In the genomic region with DNA sequence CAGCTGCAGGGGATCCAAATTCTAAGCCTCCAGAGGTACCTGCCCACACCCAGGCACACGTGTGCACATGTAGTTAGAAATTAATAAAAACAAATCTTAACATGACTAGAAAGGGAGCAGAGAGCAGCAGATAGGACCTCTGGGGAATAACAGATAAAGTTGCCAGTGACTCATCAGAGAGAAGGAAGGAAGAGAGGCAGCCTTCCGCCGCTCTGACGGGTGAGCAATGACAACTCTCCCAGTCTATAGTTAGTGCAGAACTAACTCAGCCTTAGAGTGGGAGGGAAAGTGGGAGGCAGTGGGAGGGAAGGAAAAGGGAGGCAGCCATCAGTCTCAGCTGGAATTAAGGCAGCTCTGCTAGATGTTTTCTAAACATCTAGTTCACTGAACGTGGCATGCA, we compare ENCODE assay signal across 11 mouse cellular contexts. TPM values are rescaled to one million over a fixed set of nuclear protein-coding genes. Genes with fewer than 3 reads are reported as not detected.
A peak's percentile ranks its signal among the peaks of the same experiment; 100 is the strongest.
DNase-seq lines count a peak whose midpoint lies in the region; ATAC-seq and TF ChIP-seq lines count a peak whose summit lies in the region.
"Had no signal": no experiment of that assay in that cellular context is flagged by ENCODE, and none has a peak within 500 bp of the region (broad histone marks: within the 10 kb centered on the region; RNA-seq: fewer than 3 reads in every experiment).

No protein-coding gene starts in this region.

- H3K36me3 ChIP-seq in kidney, postnatal 0 days (ENCODE audit: insufficient read depth, low read length), result no peaks in the 10 kb centered on the region
- H3K36me3 ChIP-seq in MEL (ENCODE audit: control insufficient read depth in 1 of 2, insufficient read depth in 2 of 2, low read length in 2 of 2), result no peaks in the 10 kb centered on the region
- no peaks in the 10 kb centered on the region for H3K36me3 ChIP-seq in liver, embryonic 13.5 days
- H3K36me3 ChIP-seq in limb, embryonic 10.5 days, result no peaks in the 10 kb centered on the region
- H3K36me3 ChIP-seq: neural tube, embryonic 13.5 days had no signal

- H3K27ac ChIP-seq in kidney, postnatal 0 days, result no peak overlapping the region
- H3K27ac ChIP-seq in MEL (ENCODE audit: control insufficient read depth, low read depth, low read length), result no peak overlapping the region
- H3K27ac ChIP-seq in liver, embryonic 13.5 days, result peak overlapping the region; percentile 85
- H3K27ac ChIP-seq in limb, embryonic 10.5 days, result no peak overlapping the region
- H3K27ac ChIP-seq: forebrain, embryonic 13.5 days; neural tube, embryonic 13.5 days had no signal

- no peak for TF ChIP-seq RAD21 in MEL (IDR thresholded peaks at IDR 0.05; ENCODE audit: low read depth, low read length)

- peak; percentile 51 for DNase-seq in kidney, postnatal 0 days (ENCODE audit: low spot score)
- DNase-seq in kidney, adult 9 months, result no peak
- peak; percentile 41 for DNase-seq in MEL (ENCODE audit: low read depth, low spot score)
- DNase-seq in c-Kit-positive CD71-negative TER-119-negative erythroid progenitor cells, embryonic 14.5 days (ENCODE audit: low read depth), result peak; percentile 40
- peak; percentile 48 for DNase-seq in liver, embryonic 13.5 days
- DNase-seq in limb, embryonic 10.5 days (ENCODE audit: low spot score), result no peak
- DNase-seq in spleen, postnatal 4 days (ENCODE audit: low spot score in 2 of 2), result no peak
- no peak for DNase-seq in testis, postnatal 14 days (ENCODE audit: low spot score)
- DNase-seq: cerebellum, postnatal 36 days had no signal

- no peak for TF ChIP-seq POLR2A in MEL (IDR thresholded peaks at IDR 0.05; ENCODE audit: control insufficient read depth in 1 of 2, insufficient read depth in 1 of 2, low read depth in 1 of 2, low read length in 2 of 2, poor library complexity in 1 of 2)

- H3K27me3 ChIP-seq in kidney, postnatal 0 days (ENCODE audit: insufficient read depth, low read length), result no peaks in the 10 kb centered on the region
- H3K27me3 ChIP-seq in MEL (ENCODE audit: control insufficient read depth in 1 of 2, insufficient read depth in 2 of 2, low read length in 2 of 2), result no peaks in the 10 kb centered on the region
- H3K27me3 ChIP-seq in liver, embryonic 13.5 days, result no peaks in the 10 kb centered on the region
- no peaks in the 10 kb centered on the region for H3K27me3 ChIP-seq in limb, embryonic 10.5 days (ENCODE audit: low read depth, poor library complexity, severe bottlenecking)
- H3K27me3 ChIP-seq: forebrain, embryonic 13.5 days; neural tube, embryonic 13.5 days had no signal

- no peaks in the 10 kb centered on the region for H3K79me2 ChIP-seq in MEL (ENCODE audit: control insufficient read depth, insufficient read depth, low read length, poor library complexity)

- H3K4me3 ChIP-seq in kidney, postnatal 0 days (replicated peaks; ENCODE audit: low read depth, low read length), result no peak overlapping the region
- H3K4me3 ChIP-seq in MEL (ENCODE audit: control insufficient read depth in 1 of 2, insufficient read depth in 1 of 2, low read depth in 2 of 2, low read length in 2 of 2), result no peak overlapping the region
- H3K4me3 ChIP-seq in liver, embryonic 13.5 days (replicated peaks), result peak overlapping the region; percentile 26; the same call in 1 of the 2 replicates
- no peak overlapping the region for H3K4me3 ChIP-seq in limb, embryonic 10.5 days
- H3K4me3 ChIP-seq: forebrain, embryonic 13.5 days; neural tube, embryonic 13.5 days had no signal

- 36% methylated on average over 5 of the region's 5 CpGs for WGBS in kidney, postnatal 0 days
- 18% methylated on average over 5 of the region's 5 CpGs for WGBS in liver, embryonic 13.5 days (ENCODE audit: insufficient replicate concordance)
- 86% methylated on average over 5 of the region's 5 CpGs for WGBS in limb, embryonic 10.5 days

- H3K4me2 ChIP-seq in kidney, postnatal 0 days (ENCODE audit: low read length), result no peak overlapping the region
- peak overlapping the region; percentile 43 for H3K4me2 ChIP-seq in liver, embryonic 13.5 days
- H3K4me2 ChIP-seq: forebrain, embryonic 13.5 days; neural tube, embryonic 13.5 days had no signal

- no peaks in the 10 kb centered on the region for H3K4me1 ChIP-seq in kidney, postnatal 0 days (replicated peaks; ENCODE audit: insufficient read depth, low read length)
- no peaks in the 10 kb centered on the region; a peak in 2 of 4 replicates for H3K4me1 ChIP-seq in MEL (ENCODE audit: control insufficient read depth in 1 of 2, insufficient read depth in 2 of 2, low read length in 2 of 2)
- H3K4me1 ChIP-seq in liver, embryonic 13.5 days (replicated peaks), result peaks cover 84% of the 10 kb centered on the region
- peaks cover 16% of the 10 kb centered on the region for H3K4me1 ChIP-seq in limb, embryonic 10.5 days

- peak; percentile 57 to 58 for TF ChIP-seq EP300 in MEL (IDR thresholded peaks at IDR 0.05; ENCODE audit: low read depth in 1 of 2, low read length in 2 of 2)

- no peak overlapping the region for H3K9ac ChIP-seq in kidney, postnatal 0 days (ENCODE audit: low read depth, low read length)
- no peak overlapping the region for H3K9ac ChIP-seq in MEL (ENCODE audit: control insufficient read depth, low read depth, low read length, poor library complexity, severe bottlenecking)
- peak overlapping the region; percentile 47 for H3K9ac ChIP-seq in liver, embryonic 13.5 days
- H3K9ac ChIP-seq: forebrain, embryonic 13.5 days; neural tube, embryonic 13.5 days had no signal

- no peak for ATAC-seq in kidney, postnatal 0 days (replicated peaks; ENCODE audit: low FRiP score, low read depth)
- ATAC-seq in liver, embryonic 13.5 days (ENCODE audit: low read depth), result peak; percentile 83
- ATAC-seq: forebrain, embryonic 13.5 days had no signal

- H3K9me3 ChIP-seq in kidney, postnatal 0 days (replicated peaks; ENCODE audit: low read length), result no peaks in the 10 kb centered on the region
- H3K9me3 ChIP-seq in MEL (replicated peaks; ENCODE audit: insufficient read depth, low read length), result no peaks in the 10 kb centered on the region
- H3K9me3 ChIP-seq in liver, embryonic 13.5 days (replicated peaks), result no peaks in the 10 kb centered on the region
- no peaks in the 10 kb centered on the region for H3K9me3 ChIP-seq in limb, embryonic 10.5 days (replicated peaks)
- H3K9me3 ChIP-seq: forebrain, embryonic 13.5 days; neural tube, embryonic 13.5 days had no signal

- no peak for TF ChIP-seq CTCF in kidney, postnatal 0 days (IDR thresholded peaks at IDR 0.05; ENCODE audit: low read depth)
- TF ChIP-seq CTCF in MEL (IDR thresholded peaks at IDR 0.05 in 2 of 3, conservative IDR thresholded peaks at IDR 0.05 in 1 of 3; ENCODE audit: control insufficient read depth in 1 of 3, insufficient read depth in 1 of 3, low read depth in 2 of 3, low read length in 3 of 3, poor library complexity in 1 of 3, severe bottlenecking in 1 of 3), result no peak

TF ChIP-seq in MEL, 35 proteins besides CTCF, POLR2A, EP300 and RAD21:
- TF ChIP-seq ETS1 (IDR thresholded peaks at IDR 0.05; ENCODE audit: low read depth, low read length), result peak; percentile 16; the same call in 1 of the 2 replicates
- TF ChIP-seq RCOR1 (IDR thresholded peaks at IDR 0.05; ENCODE audit: low read depth, low read length), result peak; percentile 28; the same call in 1 of the 2 replicates
- TF ChIP-seq GATA1 (IDR thresholded peaks at IDR 0.05; ENCODE audit: low read depth, low read length), result peak; percentile 60
- no peak for TF ChIP-seq MAZ (IDR thresholded peaks at IDR 0.05; ENCODE audit: low read depth, low read length)
- peak; percentile 44 for TF ChIP-seq TCF12 (IDR thresholded peaks at IDR 0.05; ENCODE audit: low read depth, low read length)

RNA-seq across cellular contexts. Expression of gene Scamp1, which starts 21.7 kb away (rescaled TPM):
- polyA plus RNA-seq in kidney, postnatal 0 days (2015; fragmentation: Nextera tagmentation; extraction: Ambion mirVana), result 27.2 and 29.4 TPM in 2 replicates
- not detected in 2 replicates for total RNA-seq in MEL (2012; rRNA removed)
- polyA plus RNA-seq in MEL (2012; ENCODE audit: insufficient read depth in 1 of 2, insufficient read length in 2 of 2, low read depth in 1 of 2, low replicate concordance in 2 of 2, missing spikeins in 1 of 2), result under 1 TPM in 1 of 2 experiments, not detected in 1; 0.03 TPM
- 8.0 and 9.9 TPM in 2 replicates for polyA plus RNA-seq in liver, embryonic 13.5 days (2015; fragmentation: Nextera tagmentation; extraction: Ambion mirVana)
- polyA plus RNA-seq in limb, embryonic 10.5 days (2016; fragmentation: Nextera tagmentation; extraction: Ambion mirVana), result 24.4 and 33.3 TPM in 2 replicates

Comparison
In these comparisons a context has a peak if more than half of its experiments do, and no peak if none do; other contexts are left out.
1. DNase-seq: peak in kidney, postnatal 0 days (single experiment), MEL (single experiment), c-Kit-positive CD71-negative TER-119-negative erythroid progenitor cells, embryonic 14.5 days (single experiment) and liver, embryonic 13.5 days (single experiment); none in kidney, adult 9 months (single experiment), limb, embryonic 10.5 days (single experiment), spleen, postnatal 4 days (0 of 2) and testis, postnatal 14 days (single experiment).